ENCODE assay signal across 8 mouse cellular contexts in genomic region chr15:84715132-84715531, GRCm38 (mm10). TPM values are rescaled to one million over a fixed set of nuclear protein-coding genes. Genes with fewer than 3 reads are reported as not detected.
A peak's percentile ranks its signal among the peaks of the same experiment; 100 is the strongest.
DNase-seq lines count a peak whose midpoint lies in the region; ATAC-seq lines count a peak whose summit lies in the region.

No protein-coding gene starts in this region.

- peak overlapping the region; percentile 43 for H3K4me3 ChIP-seq in heart, embryonic 16.5 days (ENCODE audit: low read length)
- peak overlapping the region; percentile 22; the same call in 1 of the 2 replicates for H3K4me3 ChIP-seq in brown adipose tissue, adult 24 weeks (ENCODE audit: insufficient read depth, low read depth, low read length)
- peak overlapping the region; percentile 11; the same call in 1 of the 2 replicates for H3K4me3 ChIP-seq in hindbrain, embryonic 13.5 days
- H3K4me3 ChIP-seq in midbrain, embryonic 11.5 days (ENCODE audit: low read depth, low read length): peak overlapping the region; percentile 14; the same call in 1 of the 2 replicates

- peaks cover 29% of the 10 kb centered on the region for H3K4me1 ChIP-seq in heart, embryonic 16.5 days (ENCODE audit: control insufficient read depth, insufficient read depth, low read length)
- peaks cover 17% of the 10 kb centered on the region; the same call in 1 of the 2 replicates for H3K4me1 ChIP-seq in brown adipose tissue, adult 24 weeks (ENCODE audit: control insufficient read depth, insufficient read depth, insufficient read length, low read length)
- peaks cover 18% of the 10 kb centered on the region for H3K4me1 ChIP-seq in hindbrain, embryonic 13.5 days (replicated peaks)
- H3K4me1 ChIP-seq in midbrain, embryonic 11.5 days (ENCODE audit: control insufficient read depth, insufficient read depth, low read length): peaks cover 11% of the 10 kb centered on the region

- no peak for ATAC-seq in heart, embryonic 16.5 days (replicated peaks; ENCODE audit: extremely low read depth, insufficient read depth, low FRiP score)
- ATAC-seq in hindbrain, embryonic 13.5 days (ENCODE audit: low FRiP score): peak; percentile 39
- no peak for ATAC-seq in midbrain, embryonic 11.5 days (ENCODE audit: low FRiP score)
- no peak for ATAC-seq in monocyte, adult 5-6 weeks (replicated peaks; ENCODE audit: insufficient number of reproducible peaks, low FRiP score, low TSS enrichment, poor library complexity, severe bottlenecking)

- peak overlapping the region; percentile 68 for H3K4me2 ChIP-seq in heart, embryonic 16.5 days (ENCODE audit: low read depth, low read length)
- H3K4me2 ChIP-seq in hindbrain, embryonic 13.5 days: peak overlapping the region; percentile 45
- H3K4me2 ChIP-seq in midbrain, embryonic 11.5 days: peak overlapping the region; percentile 39

- H3K9ac ChIP-seq in heart, embryonic 16.5 days (ENCODE audit: low read length): peak overlapping the region; percentile 70
- H3K9ac ChIP-seq in hindbrain, embryonic 13.5 days: peak overlapping the region; percentile 49
- H3K9ac ChIP-seq in midbrain, embryonic 11.5 days (ENCODE audit: low read length): peak overlapping the region; percentile 52

- WGBS in heart, embryonic 16.5 days: 32% methylated on average over 11 of the region's 11 CpGs
- 43% methylated on average over 11 of the region's 11 CpGs for WGBS in hindbrain, embryonic 13.5 days
- 49% methylated on average over 11 of the region's 11 CpGs for WGBS in midbrain, embryonic 11.5 days

- no peaks in the 10 kb centered on the region for H3K9me3 ChIP-seq in heart, embryonic 16.5 days (replicated peaks; ENCODE audit: control insufficient read depth, low read length)
- H3K9me3 ChIP-seq in hindbrain, embryonic 13.5 days: no peaks in the 10 kb centered on the region
- no peaks in the 10 kb centered on the region for H3K9me3 ChIP-seq in midbrain, embryonic 11.5 days (ENCODE audit: control insufficient read depth, low read length)

- DNase-seq in heart, adult 8-10 months (ENCODE audit: low spot score): no peak
- DNase-seq in midbrain, embryonic 11.5 days (ENCODE audit: low spot score, missing footprints): no peak
- no peak for DNase-seq in adrenal gland, adult 18-20 months (ENCODE audit: low spot score in 2 of 2)
- no peak for DNase-seq in kidney, adult 11 months

- no peaks in the 10 kb centered on the region; the same call in none of the 2 replicates for H3K27me3 ChIP-seq in heart, embryonic 16.5 days (ENCODE audit: control insufficient read depth, insufficient read depth, low read length)
- peaks cover 26% of the 10 kb centered on the region for H3K27me3 ChIP-seq in hindbrain, embryonic 13.5 days
- H3K27me3 ChIP-seq in midbrain, embryonic 11.5 days (ENCODE audit: control insufficient read depth, insufficient read depth, low read length): peaks cover 18% of the 10 kb centered on the region

- peak overlapping the region; percentile 89 for H3K27ac ChIP-seq in heart, embryonic 16.5 days (ENCODE audit: low read length)
- peak overlapping the region; percentile 91 for H3K27ac ChIP-seq in brown adipose tissue, adult 24 weeks (replicated peaks; ENCODE audit: low read depth, low read length)
- peak overlapping the region; percentile 83 for H3K27ac ChIP-seq in hindbrain, embryonic 13.5 days
- H3K27ac ChIP-seq in midbrain, embryonic 11.5 days (ENCODE audit: low read depth, low read length): no peak overlapping the region

- no peaks in the 10 kb centered on the region for H3K36me3 ChIP-seq in heart, embryonic 16.5 days (ENCODE audit: control insufficient read depth, insufficient read depth)
- H3K36me3 ChIP-seq in hindbrain, embryonic 13.5 days: no peaks in the 10 kb centered on the region
- H3K36me3 ChIP-seq in midbrain, embryonic 11.5 days (ENCODE audit: control insufficient read depth, insufficient read depth, low read length): no peaks in the 10 kb centered on the region

RNA-seq across cellular contexts. Expression of gene Arhgap8, which starts 4.7 kb away (rescaled TPM):
- 7.4 and 10.1 TPM in 2 replicates for polyA plus RNA-seq in heart, embryonic 16.5 days (2015; fragmentation: Nextera tagmentation; extraction: Ambion mirVana)
- total RNA-seq in heart, adult 8-10 months (2022): 1 to 10 TPM in 2 of 4 experiments, under 1 TPM in 2; 0.83 to 1.3 (median 1.0) TPM
- not detected in 2 replicates for polyA plus RNA-seq in brown adipose tissue, adult 24 weeks (2012; ENCODE audit: insufficient read depth, insufficient read length, missing spikeins)
- polyA plus RNA-seq in hindbrain, embryonic 13.5 days (2015; fragmentation: Nextera tagmentation; extraction: Ambion mirVana): 1.0 TPM in 2 replicates
- polyA plus RNA-seq in midbrain, embryonic 11.5 days (2014; fragmentation: Nextera tagmentation; extraction: Ambion mirVana): 1.1 and 1.7 TPM in 2 replicates
- total RNA-seq in monocyte, adult 5-6 weeks (2017): not detected in 3 replicates
- 1 to 10 TPM in 1 of 2 experiments, under 1 TPM in 1; 0.53 to 1.3 TPM for total RNA-seq in adrenal gland, adult 18-20 months (2021)

RNA-seq across cellular contexts. Expression of gene Prr5, which starts 45.7 kb away (rescaled TPM):
- polyA plus RNA-seq in heart, embryonic 16.5 days (2015; fragmentation: Nextera tagmentation; extraction: Ambion mirVana): 11.3 and 14.8 TPM in 2 replicates
- total RNA-seq in heart, adult 8-10 months (2022): 1 to 10 TPM; 2.5 to 4.3 (median 3.1) TPM
- polyA plus RNA-seq in brown adipose tissue, adult 24 weeks (2012; ENCODE audit: insufficient read depth, insufficient read length, missing spikeins): 2.8 and 4.4 TPM in 2 replicates
- polyA plus RNA-seq in hindbrain, embryonic 13.5 days (2015; fragmentation: Nextera tagmentation; extraction: Ambion mirVana): 18.3 and 19.6 TPM in 2 replicates
- 7.3 and 10.9 TPM in 2 replicates for polyA plus RNA-seq in midbrain, embryonic 11.5 days (2014; fragmentation: Nextera tagmentation; extraction: Ambion mirVana)
- total RNA-seq in monocyte, adult 5-6 weeks (2017): 2.6 to 9.9 TPM (median 3.7 TPM) in 3 replicates
- total RNA-seq in adrenal gland, adult 18-20 months (2021): 10 to 100 TPM in 1 of 2 experiments, 1 to 10 TPM in 1; 5.5 to 11.0 TPM
